Mouse (Mus musculus) natural killer cell, adult 2 months (primary cell): ENCODE measurements around the gene Gria1.

Experiments
- DNase-seq, 2 experiments: peaks; one replicate each; pipeline ENCODE4 v3.0.0; 2022; ENCODE audit warnings: low spot score in 2 of 2

The Gria1 gene

DNA sequence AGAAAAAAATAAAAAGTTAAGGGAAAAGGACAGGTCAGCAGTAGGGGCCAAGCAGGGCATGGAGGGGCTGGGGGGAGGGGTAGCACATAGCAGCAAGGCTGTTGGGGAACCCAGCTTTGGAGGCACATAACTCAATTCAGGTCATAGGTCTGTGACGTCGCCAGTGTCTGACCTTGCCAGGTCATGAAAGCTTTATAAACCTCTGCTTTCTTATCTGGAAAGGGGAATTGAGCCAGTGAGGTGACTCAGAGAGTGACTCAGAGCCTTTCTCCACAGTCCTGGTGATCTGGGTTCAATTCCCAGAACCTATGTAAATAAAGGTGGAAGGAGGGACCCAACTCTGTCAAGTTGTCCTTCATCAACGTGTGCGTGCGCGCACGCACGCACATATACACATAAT is 286.2 kb downstream of the Gria1 start:
- no peak for DNase-seq

DNA sequence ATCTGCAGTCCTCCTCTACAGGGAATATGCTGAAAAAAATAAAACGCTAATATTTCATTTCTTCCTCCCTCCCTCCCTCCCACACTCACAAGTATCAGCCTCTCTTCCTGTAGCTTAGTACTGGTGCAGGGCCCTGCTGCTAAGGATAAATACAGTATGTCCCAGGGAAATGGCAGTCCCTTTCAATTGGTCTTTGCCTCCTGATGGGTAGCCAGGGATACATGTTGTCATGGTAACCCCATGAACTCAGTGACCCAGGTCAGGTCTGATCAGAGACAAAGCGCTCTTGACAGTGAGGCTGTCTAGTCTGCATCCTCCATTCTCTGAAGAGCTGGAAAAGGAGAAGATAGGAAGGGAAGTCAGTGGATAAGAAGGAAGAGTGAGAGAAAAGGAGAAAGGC is 287.1 kb downstream of the Gria1 start:
- DNase-seq, result no peak

DNA sequence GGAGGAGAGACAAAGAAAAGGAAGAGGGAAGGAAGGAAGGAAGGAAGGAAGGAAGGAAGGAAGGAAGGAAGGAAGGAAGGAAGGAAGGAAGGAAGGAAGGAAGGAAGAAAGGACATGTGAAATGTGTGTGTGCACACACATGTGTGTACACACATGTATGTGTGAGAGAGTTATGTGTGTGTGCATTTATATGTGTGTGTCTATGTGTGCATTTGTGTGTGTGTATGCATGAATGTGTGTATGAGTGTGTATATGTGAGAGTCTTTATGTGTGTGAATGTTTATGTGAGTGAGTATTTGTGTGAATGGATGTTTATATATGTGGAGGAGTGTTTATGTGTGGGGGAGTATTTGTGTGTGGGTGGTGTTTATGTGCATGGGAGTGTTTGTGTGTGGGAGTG is 287.5 kb downstream of the Gria1 start:
- DNase-seq, result no peak

DNA sequence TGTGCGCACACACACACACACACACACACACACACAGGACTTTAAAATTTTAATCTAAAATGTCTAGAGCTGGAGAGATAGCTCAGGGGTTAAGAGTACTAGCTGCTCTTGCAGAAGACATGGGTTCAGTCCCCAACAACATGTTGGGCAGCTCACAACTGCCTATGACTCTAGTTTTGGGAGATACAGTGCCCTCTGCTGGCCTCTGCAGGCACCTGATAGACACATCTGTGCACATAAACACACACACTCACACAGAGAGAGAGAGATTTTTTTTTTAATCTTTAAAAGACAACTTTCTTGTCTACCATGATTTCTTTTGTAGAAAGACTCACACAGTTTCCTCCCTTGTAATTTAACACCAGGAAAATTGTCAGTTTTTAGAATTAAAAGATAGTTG is 292.4 kb downstream of the Gria1 start:
- DNase-seq, result no peak

DNA sequence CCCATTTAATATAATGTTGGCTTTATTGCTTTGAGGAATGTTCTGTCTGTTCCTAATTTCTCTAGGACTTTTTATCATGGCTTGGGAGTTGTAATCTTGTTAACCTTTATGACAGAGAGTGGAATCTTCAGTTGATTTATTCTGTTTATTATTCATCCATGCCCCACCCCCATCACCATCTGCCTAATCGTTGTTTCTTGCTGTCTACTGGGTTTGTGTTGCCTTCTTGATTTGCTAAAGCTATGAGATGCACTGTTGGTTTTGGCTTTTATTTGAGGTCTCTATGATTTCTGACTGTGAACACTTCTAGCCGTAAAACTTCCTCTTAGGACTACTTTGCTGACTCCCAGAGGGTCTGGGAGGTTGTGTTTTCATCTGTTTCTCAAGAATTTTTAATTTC is 294.9 kb downstream of the Gria1 start:
- no peak for DNase-seq

DNA sequence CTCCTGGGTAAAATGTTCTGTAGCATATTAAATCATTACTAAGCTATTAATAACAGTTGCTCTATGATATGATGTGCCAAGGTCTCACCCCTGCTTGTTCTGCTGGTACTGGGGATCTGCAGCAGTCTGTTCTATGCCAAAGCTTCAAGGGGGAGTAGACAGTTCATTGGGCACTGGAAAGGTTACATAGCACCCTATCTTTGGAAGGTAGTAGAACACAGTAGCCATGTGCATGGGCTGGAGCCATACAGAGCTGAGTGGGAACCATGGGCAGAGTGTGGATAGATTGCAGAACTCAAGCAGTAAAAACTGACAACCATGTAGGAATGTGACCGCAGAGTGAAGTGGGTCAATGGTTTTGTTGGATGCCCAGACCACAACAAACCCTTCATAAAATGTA is 295.7 kb downstream of the Gria1 start:
- no peak for DNase-seq

DNA sequence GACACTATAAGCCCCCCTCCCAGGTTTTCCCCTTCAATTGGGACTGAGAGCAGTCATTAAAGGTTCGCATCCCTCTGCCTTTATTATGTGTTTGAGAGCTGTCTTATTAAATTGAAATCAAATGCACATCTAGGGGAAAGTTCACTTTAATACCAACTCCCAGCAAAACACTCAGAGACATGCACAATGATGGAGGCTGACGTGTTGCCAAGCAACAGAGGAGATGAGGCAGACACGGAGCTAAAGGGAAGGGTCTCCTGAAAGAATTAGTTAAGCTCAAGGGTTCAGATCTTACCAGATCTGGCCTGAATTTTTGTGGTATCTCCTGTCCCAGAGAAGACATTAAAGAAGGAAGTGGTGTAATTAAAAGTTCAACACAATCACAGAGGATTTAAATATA is 305.9 kb downstream of the Gria1 start:
- DNase-seq, result no peak

DNA sequence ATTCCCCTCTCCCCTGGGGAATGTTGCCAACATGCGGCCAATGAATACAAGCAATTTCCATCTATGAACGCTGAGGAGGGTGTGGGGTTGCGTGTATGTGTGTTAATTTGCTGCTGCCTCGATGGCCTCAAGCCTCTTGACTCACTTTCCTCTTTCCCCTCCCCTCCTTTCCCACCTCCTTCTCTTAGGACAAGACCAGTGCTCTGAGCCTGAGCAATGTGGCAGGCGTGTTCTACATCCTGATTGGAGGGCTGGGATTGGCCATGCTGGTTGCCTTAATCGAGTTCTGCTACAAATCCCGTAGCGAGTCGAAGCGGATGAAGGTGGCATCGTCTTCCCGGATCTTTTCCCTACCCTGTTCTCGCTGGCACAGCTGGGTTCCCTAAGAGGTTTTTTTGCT is 306.3 kb downstream of the Gria1 start:
- no peak for DNase-seq

DNA sequence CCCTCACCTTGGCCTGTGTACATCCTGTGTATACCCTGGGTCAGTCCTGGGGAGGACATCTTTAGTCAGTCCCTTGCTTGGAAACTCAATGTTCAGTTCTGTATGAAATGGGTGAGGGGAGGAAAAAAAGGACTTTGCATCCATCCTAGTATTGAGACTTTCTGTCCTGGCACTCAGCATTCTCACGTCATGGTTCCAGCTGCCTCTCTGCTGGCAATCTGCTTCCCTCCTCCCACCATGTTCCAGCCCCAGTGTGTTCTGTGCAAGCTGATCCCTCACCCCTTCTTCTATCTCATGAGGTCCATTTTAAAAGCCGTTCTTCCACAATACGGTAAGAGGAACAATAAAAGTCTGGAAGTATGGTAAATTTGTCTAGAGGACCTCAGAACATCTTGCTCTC is 308.2 kb downstream of the Gria1 start:
- no peak for DNase-seq

DNA sequence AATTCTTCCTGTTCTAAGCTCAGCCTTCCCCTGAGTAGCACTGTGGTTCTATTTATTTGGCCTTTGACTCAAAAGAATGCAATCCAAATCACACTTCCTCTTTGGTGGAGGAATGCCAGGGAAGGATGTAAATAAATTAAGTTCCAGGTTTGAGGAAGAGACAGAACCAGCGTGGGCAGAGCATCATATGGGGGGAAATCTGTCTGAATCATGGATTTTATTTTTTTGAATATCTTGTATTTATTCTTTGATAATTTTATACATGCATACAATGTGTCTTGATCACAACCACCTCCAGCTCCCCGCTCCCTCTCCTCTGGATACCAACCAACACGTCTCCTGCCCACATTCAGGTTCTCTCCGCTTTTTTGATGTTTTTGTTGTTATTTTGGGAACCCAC is 312.9 kb downstream of the Gria1 start:
- no peak for DNase-seq
